Mouse (Mus musculus): ENCODE results near the gene Inf2. TPM values are rescaled to one million over a fixed set of nuclear protein-coding genes. Genes with fewer than 3 reads are reported as not detected.
A peak's percentile ranks its signal among the peaks of the same experiment; 100 is the strongest.

The Inf2 gene
- polyA plus RNA-seq, 1 experiment, result 30.8 TPM

- peak overlapping the region; percentile 86 for H3K27ac ChIP-seq (ENCODE audit: insufficient read depth, low read depth, low read length)
- 0 out of 2 replicates have a peak overlapping the region, but pooled peaks have one; percentile 4 for H3K4me3 ChIP-seq (ENCODE audit: insufficient read depth, low read length)
- H3K4me1 ChIP-seq (ENCODE audit: control insufficient read depth, insufficient read depth, low read length), result peaks cover 68% of the 10 kb centered on the region
- TF ChIP-seq CTCF (IDR thresholded peaks at IDR 0.05; ENCODE audit: low read depth, low read length) (no peak), POLR2A (IDR thresholded peaks at IDR 0.05; ENCODE audit: borderline replicate concordance, low read depth, low read length) (no peak)
Measured at GRCm38 (mm10) chr12:112592985-112593734, 4.6 kb downstream of the Inf2 start.

GRCm38 (mm10) chr12:112593951-112594915 lies 5.6 kb downstream of the Inf2 start:
- H3K27ac ChIP-seq (ENCODE audit: insufficient read depth, low read depth, low read length), result peak overlapping the region; percentile 86
- peaks cover 73% of the 10 kb centered on the region for H3K4me1 ChIP-seq (ENCODE audit: control insufficient read depth, insufficient read depth, low read length)
- H3K4me3 ChIP-seq (ENCODE audit: insufficient read depth, low read length), result no peak overlapping the region
- no peak for TF ChIP-seq POLR2A (IDR thresholded peaks at IDR 0.05; ENCODE audit: borderline replicate concordance, low read depth, low read length)
- no peak for TF ChIP-seq CTCF (IDR thresholded peaks at IDR 0.05; ENCODE audit: low read depth, low read length)

- TF ChIP-seq CTCF (IDR thresholded peaks at IDR 0.05; ENCODE audit: low read depth, low read length) (no peak), POLR2A (IDR thresholded peaks at IDR 0.05; ENCODE audit: borderline replicate concordance, low read depth, low read length) (no peak)
- peak overlapping the region; percentile 86 for H3K27ac ChIP-seq (ENCODE audit: insufficient read depth, low read depth, low read length)
- peaks cover 73% of the 10 kb centered on the region for H3K4me1 ChIP-seq (ENCODE audit: control insufficient read depth, insufficient read depth, low read length)
- H3K4me3 ChIP-seq (ENCODE audit: insufficient read depth, low read length), result no peak overlapping the region
Measured at GRCm38 (mm10) chr12:112594989-112595388, 6.4 kb downstream of the Inf2 start.

GRCm38 (mm10) chr12:112595626-112596025 lies 7.0 kb downstream of the Inf2 start:
- TF ChIP-seq CTCF (IDR thresholded peaks at IDR 0.05; ENCODE audit: low read depth, low read length), result no peak
- TF ChIP-seq POLR2A (IDR thresholded peaks at IDR 0.05; ENCODE audit: borderline replicate concordance, low read depth, low read length), result no peak
- no peak overlapping the region for H3K4me3 ChIP-seq (ENCODE audit: insufficient read depth, low read length)
- H3K4me1 ChIP-seq (ENCODE audit: control insufficient read depth, insufficient read depth, low read length), result peaks cover 67% of the 10 kb centered on the region
- H3K27ac ChIP-seq (ENCODE audit: insufficient read depth, low read depth, low read length), result peak overlapping the region; percentile 86

GRCm38 (mm10) chr12:112596454-112596853 lies 7.9 kb downstream of the Inf2 start:
- no peak for TF ChIP-seq CTCF (IDR thresholded peaks at IDR 0.05; ENCODE audit: low read depth, low read length)
- TF ChIP-seq POLR2A (IDR thresholded peaks at IDR 0.05; ENCODE audit: borderline replicate concordance, low read depth, low read length), result no peak
- Histone ChIP-seq H3K27ac (ENCODE audit: insufficient read depth, low read depth, low read length) (peak overlapping the region; percentile 86; the same call in 1 of the 2 replicates), H3K4me1 (ENCODE audit: control insufficient read depth, insufficient read depth, low read length) (peaks cover 60% of the 10 kb centered on the region), H3K4me3 (ENCODE audit: insufficient read depth, low read length) (no peak overlapping the region)

- Histone ChIP-seq H3K4me3 (ENCODE audit: insufficient read depth, low read length) (no peak overlapping the region), H3K27ac (ENCODE audit: insufficient read depth, low read depth, low read length) (no peak overlapping the region), H3K4me1 (ENCODE audit: control insufficient read depth, insufficient read depth, low read length) (peaks cover 60% of the 10 kb centered on the region)
- TF ChIP-seq CTCF (IDR thresholded peaks at IDR 0.05; ENCODE audit: low read depth, low read length) (no peak), POLR2A (IDR thresholded peaks at IDR 0.05; ENCODE audit: borderline replicate concordance, low read depth, low read length) (no peak)
Measured at GRCm38 (mm10) chr12:112596891-112597500, 8.4 kb downstream of the Inf2 start.

GRCm38 (mm10) chr12:112597618-112598017 lies 9.0 kb downstream of the Inf2 start:
- TF ChIP-seq CTCF (IDR thresholded peaks at IDR 0.05; ENCODE audit: low read depth, low read length) (no peak), POLR2A (IDR thresholded peaks at IDR 0.05; ENCODE audit: borderline replicate concordance, low read depth, low read length) (no peak)
- H3K4me3 ChIP-seq (ENCODE audit: insufficient read depth, low read length), result no peak overlapping the region
- H3K4me1 ChIP-seq (ENCODE audit: control insufficient read depth, insufficient read depth, low read length), result peaks cover 57% of the 10 kb centered on the region
- no peak overlapping the region for H3K27ac ChIP-seq (ENCODE audit: insufficient read depth, low read depth, low read length)

GRCm38 (mm10) chr12:112599198-112599597 lies 10.6 kb downstream of the Inf2 start:
- peaks cover 41% of the 10 kb centered on the region for H3K4me1 ChIP-seq (ENCODE audit: control insufficient read depth, insufficient read depth, low read length)
- H3K27ac ChIP-seq (ENCODE audit: insufficient read depth, low read depth, low read length), result no peak overlapping the region
- TF ChIP-seq POLR2A (IDR thresholded peaks at IDR 0.05; ENCODE audit: borderline replicate concordance, low read depth, low read length) (no peak), CTCF (IDR thresholded peaks at IDR 0.05; ENCODE audit: low read depth, low read length) (no peak)
- H3K4me3 ChIP-seq (ENCODE audit: insufficient read depth, low read length), result no peak overlapping the region

GRCm38 (mm10) chr12:112599942-112600611 lies 11.5 kb downstream of the Inf2 start:
- Histone ChIP-seq H3K4me3 (ENCODE audit: insufficient read depth, low read length) (no peak overlapping the region), H3K27ac (ENCODE audit: insufficient read depth, low read depth, low read length) (no peak overlapping the region), H3K4me1 (ENCODE audit: control insufficient read depth, insufficient read depth, low read length) (peaks cover 33% of the 10 kb centered on the region)
- no peak for TF ChIP-seq POLR2A (IDR thresholded peaks at IDR 0.05; ENCODE audit: borderline replicate concordance, low read depth, low read length)
- TF ChIP-seq CTCF (IDR thresholded peaks at IDR 0.05; ENCODE audit: low read depth, low read length), result no peak
